ENCODE assay signal across 14 mouse cellular contexts in genomic region chr7:45819843-45820242, GRCm38 (mm10). TPM values are rescaled to one million over a fixed set of nuclear protein-coding genes. Genes with fewer than 3 reads are reported as not detected.
A peak's percentile ranks its signal among the peaks of the same experiment; 100 is the strongest.
DNase-seq lines count a peak whose midpoint lies in the region; ATAC-seq and TF ChIP-seq lines count a peak whose summit lies in the region.
"Had no signal": no experiment of that assay in that cellular context is flagged by ENCODE, and none has a peak within 500 bp of the region (broad histone marks: within the 10 kb centered on the region; RNA-seq: fewer than 3 reads in every experiment).

No protein-coding gene starts in this region.

- no peak overlapping the region for H3K27ac ChIP-seq in heart, embryonic 15.5 days
- H3K27ac ChIP-seq in stomach, embryonic 14.5 days (ENCODE audit: low read length) = no peak overlapping the region
- no peak overlapping the region for H3K27ac ChIP-seq in stomach, postnatal 0 days (replicated peaks)
- no peak overlapping the region for H3K27ac ChIP-seq in intestine, postnatal 0 days (ENCODE audit: low read depth, low read length)
- H3K27ac ChIP-seq: forebrain, embryonic 15.5 days had no signal

- WGBS in heart, embryonic 15.5 days = 7% methylated on average over 25 of the region's 25 CpGs
- WGBS in stomach, embryonic 14.5 days = 12% methylated on average over 25 of the region's 25 CpGs
- 16% methylated on average over 25 of the region's 25 CpGs for WGBS in stomach, postnatal 0 days
- WGBS in intestine, postnatal 0 days = 26% methylated on average over 25 of the region's 25 CpGs

- TF ChIP-seq CTCF in stomach, postnatal 0 days (IDR thresholded peaks at IDR 0.05; ENCODE audit: low read depth) = no peak
- no peak for TF ChIP-seq CTCF in intestine, postnatal 0 days (IDR thresholded peaks at IDR 0.05; ENCODE audit: low read depth)

- H3K4me3 ChIP-seq in heart, embryonic 15.5 days = peak overlapping the region; percentile 24
- no peak overlapping the region for H3K4me3 ChIP-seq in stomach, embryonic 14.5 days (ENCODE audit: low read depth, low read length)
- H3K4me3 ChIP-seq in stomach, postnatal 0 days (ENCODE audit: low read depth, low read length) = no peak overlapping the region
- H3K4me3 ChIP-seq in intestine, postnatal 0 days (ENCODE audit: low read depth, low read length) = no peak overlapping the region
- H3K4me3 ChIP-seq: forebrain, embryonic 15.5 days had no signal

- ATAC-seq in heart, embryonic 15.5 days (replicated peaks; ENCODE audit: insufficient number of reproducible peaks, insufficient read depth, low FRiP score, low read depth) = no peak
- no peak for ATAC-seq in stomach, embryonic 14.5 days (ENCODE audit: insufficient number of reproducible peaks, insufficient read depth, low FRiP score, low read depth)
- ATAC-seq in stomach, postnatal 0 days (ENCODE audit: low FRiP score, low TSS enrichment) = no peak
- ATAC-seq in intestine, postnatal 0 days = no peak
- ATAC-seq in megakaryocyte-erythroid progenitor cell, adult 5-6 weeks (replicated peaks; ENCODE audit: low FRiP score, low TSS enrichment, poor library complexity, severe bottlenecking) = no peak
- ATAC-seq in cerebellum, adult (ENCODE audit: insufficient number of reproducible peaks, low FRiP score, low TSS enrichment) = no peak
- ATAC-seq: forebrain, embryonic 15.5 days had no signal

- TF ChIP-seq EP300 in stomach, postnatal 0 days (optimal IDR thresholded peaks at IDR 0.05) = no peak

- H3K9ac ChIP-seq in heart, embryonic 15.5 days = no peak overlapping the region
- H3K9ac ChIP-seq in stomach, embryonic 14.5 days (replicated peaks; ENCODE audit: low read depth, low read length) = no peak overlapping the region
- no peak overlapping the region for H3K9ac ChIP-seq in stomach, postnatal 0 days (ENCODE audit: low read length)
- H3K9ac ChIP-seq in intestine, postnatal 0 days (ENCODE audit: low read depth, low read length) = no peak overlapping the region
- H3K9ac ChIP-seq: forebrain, embryonic 15.5 days had no signal

- H3K9me3 ChIP-seq in heart, embryonic 15.5 days (replicated peaks) = no peaks in the 10 kb centered on the region
- H3K9me3 ChIP-seq in stomach, embryonic 14.5 days (ENCODE audit: control insufficient read depth, low read depth, low read length) = no peaks in the 10 kb centered on the region
- no peaks in the 10 kb centered on the region for H3K9me3 ChIP-seq in stomach, postnatal 0 days (ENCODE audit: control insufficient read depth, low read length)
- H3K9me3 ChIP-seq in intestine, postnatal 0 days (ENCODE audit: control insufficient read depth) = no peaks in the 10 kb centered on the region
- H3K9me3 ChIP-seq: forebrain, embryonic 15.5 days had no signal

- peaks cover 9% of the 10 kb centered on the region; the same call in 1 of the 2 replicates for H3K36me3 ChIP-seq in heart, embryonic 15.5 days
- H3K36me3 ChIP-seq in stomach, embryonic 14.5 days (ENCODE audit: control insufficient read depth, insufficient read depth, low read length) = peaks cover 9% of the 10 kb centered on the region; the same call in 1 of the 2 replicates
- peaks cover 1% of the 10 kb centered on the region; the same call in 1 of the 2 replicates for H3K36me3 ChIP-seq in stomach, postnatal 0 days (ENCODE audit: control insufficient read depth, insufficient read depth, low read length)
- H3K36me3 ChIP-seq in intestine, postnatal 0 days (ENCODE audit: control insufficient read depth, insufficient read depth) = peaks cover under 1% of the 10 kb centered on the region; the same call in 1 of the 2 replicates

- peaks cover 17% of the 10 kb centered on the region for H3K27me3 ChIP-seq in heart, embryonic 15.5 days
- no peaks in the 10 kb centered on the region for H3K27me3 ChIP-seq in stomach, embryonic 14.5 days (ENCODE audit: control insufficient read depth, insufficient read depth, low read length)
- no peaks in the 10 kb centered on the region for H3K27me3 ChIP-seq in stomach, postnatal 0 days (ENCODE audit: control insufficient read depth, insufficient read depth, low read length)
- H3K27me3 ChIP-seq in intestine, postnatal 0 days (replicated peaks; ENCODE audit: control insufficient read depth, insufficient read depth, low read length) = no peaks in the 10 kb centered on the region
- H3K27me3 ChIP-seq: CH12.LX; forebrain, embryonic 15.5 days had no signal

- peaks cover 9% of the 10 kb centered on the region for H3K4me1 ChIP-seq in heart, embryonic 15.5 days (replicated peaks)
- H3K4me1 ChIP-seq in stomach, embryonic 14.5 days (ENCODE audit: control insufficient read depth, insufficient read depth, low read length) = peaks cover 7% of the 10 kb centered on the region
- H3K4me1 ChIP-seq in stomach, postnatal 0 days (replicated peaks; ENCODE audit: control insufficient read depth, insufficient read depth) = no peaks in the 10 kb centered on the region; the same call in 1 of the 2 replicates
- no peaks in the 10 kb centered on the region for H3K4me1 ChIP-seq in intestine, postnatal 0 days (replicated peaks; ENCODE audit: control insufficient read depth, insufficient read depth, low read length)

- DNase-seq in heart, adult 9 months (ENCODE audit: low spot score in 2 of 2) = no peak
- DNase-seq in stomach, postnatal 0 days (ENCODE audit: low spot score) = no peak
- no peak for DNase-seq in ovary, postnatal 10 days (ENCODE audit: low spot score)
- DNase-seq: adrenal gland, adult 2 months; kidney, postnatal 36 days; lung, adult 18-20 months had no signal

- peak overlapping the region; percentile 55 for H3K4me2 ChIP-seq in heart, embryonic 15.5 days
- H3K4me2 ChIP-seq in stomach, embryonic 14.5 days (replicated peaks; ENCODE audit: low read depth, low read length) = peak overlapping the region; percentile 31; the same call in 1 of the 2 replicates
- H3K4me2 ChIP-seq in stomach, postnatal 0 days (replicated peaks; ENCODE audit: low read depth) = no peak overlapping the region
- H3K4me2 ChIP-seq in intestine, postnatal 0 days (replicated peaks; ENCODE audit: low read depth) = peak overlapping the region; percentile 24; the same call in 1 of the 2 replicates
- H3K4me2 ChIP-seq: forebrain, embryonic 15.5 days had no signal

RNA-seq across cellular contexts. Expression of gene Kcnj14, which starts 4.7 kb away (rescaled TPM):
- 0.37 and 0.44 TPM in 2 replicates for polyA plus RNA-seq in heart, embryonic 15.5 days (2015; fragmentation: Nextera tagmentation; extraction: Ambion mirVana)
- 1.3 and 1.4 TPM in 2 replicates for polyA plus RNA-seq in stomach, embryonic 14.5 days (2014; fragmentation: Nextera tagmentation; extraction: Ambion mirVana)
- 0.22 TPM in 2 replicates for polyA plus RNA-seq in stomach, postnatal 0 days (2015; fragmentation: Nextera tagmentation; extraction: Ambion mirVana)
- 0.10 and 0.27 TPM in 2 replicates for polyA plus RNA-seq in intestine, postnatal 0 days (2015; fragmentation: Nextera tagmentation; extraction: Ambion mirVana)
- not detected in 2 replicates for total RNA-seq in megakaryocyte-erythroid progenitor cell, adult 5-6 weeks (2014; fragmentation: Nextera tagmentation)
- not detected in 2 replicates for total RNA-seq in megakaryocyte-erythroid progenitor cell, adult 5-6 weeks (2017)
- polyA plus RNA-seq: spleen, adult 2 months had no signal

RNA-seq across cellular contexts. Expression of gene Cyth2, which starts 5.5 kb away (rescaled TPM):
- polyA plus RNA-seq in heart, embryonic 15.5 days (2015; fragmentation: Nextera tagmentation; extraction: Ambion mirVana) = 92.2 and 101 TPM in 2 replicates
- 89.3 and 92.6 TPM in 2 replicates for polyA plus RNA-seq in stomach, embryonic 14.5 days (2014; fragmentation: Nextera tagmentation; extraction: Ambion mirVana)
- polyA plus RNA-seq in stomach, postnatal 0 days (2015; fragmentation: Nextera tagmentation; extraction: Ambion mirVana) = 59.7 and 62.4 TPM in 2 replicates
- polyA plus RNA-seq in intestine, postnatal 0 days (2015; fragmentation: Nextera tagmentation; extraction: Ambion mirVana) = 61.9 and 66.4 TPM in 2 replicates
- 27.2 and 30.8 TPM in 2 replicates for total RNA-seq in megakaryocyte-erythroid progenitor cell, adult 5-6 weeks (2014; fragmentation: Nextera tagmentation)
- 36.9 and 38.0 TPM in 2 replicates for total RNA-seq in megakaryocyte-erythroid progenitor cell, adult 5-6 weeks (2017)

RNA-seq across cellular contexts. Expression of gene Grwd1, which starts 10.9 kb away (rescaled TPM):
- 29.1 and 38.8 TPM in 2 replicates for polyA plus RNA-seq in heart, embryonic 15.5 days (2015; fragmentation: Nextera tagmentation; extraction: Ambion mirVana)
- 62.7 and 69.6 TPM in 2 replicates for polyA plus RNA-seq in stomach, embryonic 14.5 days (2014; fragmentation: Nextera tagmentation; extraction: Ambion mirVana)
- 25.6 and 25.7 TPM in 2 replicates for polyA plus RNA-seq in stomach, postnatal 0 days (2015; fragmentation: Nextera tagmentation; extraction: Ambion mirVana)
- polyA plus RNA-seq in intestine, postnatal 0 days (2015; fragmentation: Nextera tagmentation; extraction: Ambion mirVana) = 16.4 and 16.6 TPM in 2 replicates
- total RNA-seq in megakaryocyte-erythroid progenitor cell, adult 5-6 weeks (2014; fragmentation: Nextera tagmentation) = 45.7 and 67.7 TPM in 2 replicates
- 22.1 and 39.4 TPM in 2 replicates for total RNA-seq in megakaryocyte-erythroid progenitor cell, adult 5-6 weeks (2017)

RNA-seq across cellular contexts. Expression of gene Sult2b1, which starts 35.4 kb away (rescaled TPM):
- 0.21 and 1.1 TPM in 2 replicates for polyA plus RNA-seq in heart, embryonic 15.5 days (2015; fragmentation: Nextera tagmentation; extraction: Ambion mirVana)
- 2.8 and 3.6 TPM in 2 replicates for polyA plus RNA-seq in stomach, embryonic 14.5 days (2014; fragmentation: Nextera tagmentation; extraction: Ambion mirVana)
- 83.2 and 87.1 TPM in 2 replicates for polyA plus RNA-seq in stomach, postnatal 0 days (2015; fragmentation: Nextera tagmentation; extraction: Ambion mirVana)
- polyA plus RNA-seq in intestine, postnatal 0 days (2015; fragmentation: Nextera tagmentation; extraction: Ambion mirVana) = 36.7 and 37.1 TPM in 2 replicates
- total RNA-seq in megakaryocyte-erythroid progenitor cell, adult 5-6 weeks (2014; fragmentation: Nextera tagmentation) = 0.84 TPM in 1 of 2 replicates, not detected in the other
- not detected in 2 replicates for total RNA-seq in megakaryocyte-erythroid progenitor cell, adult 5-6 weeks (2017)

RNA-seq across cellular contexts. Expression of gene Lmtk3, which starts 36.3 kb away (rescaled TPM):
- polyA plus RNA-seq in heart, embryonic 15.5 days (2015; fragmentation: Nextera tagmentation; extraction: Ambion mirVana) = 0.53 TPM in 1 of 2 replicates, not detected in the other
- 2.5 and 3.3 TPM in 2 replicates for polyA plus RNA-seq in stomach, embryonic 14.5 days (2014; fragmentation: Nextera tagmentation; extraction: Ambion mirVana)
- 0.15 and 0.27 TPM in 2 replicates for polyA plus RNA-seq in stomach, postnatal 0 days (2015; fragmentation: Nextera tagmentation; extraction: Ambion mirVana)
- 0.08 and 0.29 TPM in 2 replicates for polyA plus RNA-seq in intestine, postnatal 0 days (2015; fragmentation: Nextera tagmentation; extraction: Ambion mirVana)
- total RNA-seq in megakaryocyte-erythroid progenitor cell, adult 5-6 weeks (2014; fragmentation: Nextera tagmentation) = not detected in 2 replicates
- total RNA-seq in megakaryocyte-erythroid progenitor cell, adult 5-6 weeks (2017) = not detected in 2 replicates
